Mouse (Mus musculus): ENCODE measurements around the gene 4930404H24Rik. TPM values are rescaled to one million over a fixed set of nuclear protein-coding genes. Genes with fewer than 3 reads are reported as not detected.

The 4930404H24Rik gene
- polyA plus RNA-seq, 1 experiment, result not detected

DNA sequence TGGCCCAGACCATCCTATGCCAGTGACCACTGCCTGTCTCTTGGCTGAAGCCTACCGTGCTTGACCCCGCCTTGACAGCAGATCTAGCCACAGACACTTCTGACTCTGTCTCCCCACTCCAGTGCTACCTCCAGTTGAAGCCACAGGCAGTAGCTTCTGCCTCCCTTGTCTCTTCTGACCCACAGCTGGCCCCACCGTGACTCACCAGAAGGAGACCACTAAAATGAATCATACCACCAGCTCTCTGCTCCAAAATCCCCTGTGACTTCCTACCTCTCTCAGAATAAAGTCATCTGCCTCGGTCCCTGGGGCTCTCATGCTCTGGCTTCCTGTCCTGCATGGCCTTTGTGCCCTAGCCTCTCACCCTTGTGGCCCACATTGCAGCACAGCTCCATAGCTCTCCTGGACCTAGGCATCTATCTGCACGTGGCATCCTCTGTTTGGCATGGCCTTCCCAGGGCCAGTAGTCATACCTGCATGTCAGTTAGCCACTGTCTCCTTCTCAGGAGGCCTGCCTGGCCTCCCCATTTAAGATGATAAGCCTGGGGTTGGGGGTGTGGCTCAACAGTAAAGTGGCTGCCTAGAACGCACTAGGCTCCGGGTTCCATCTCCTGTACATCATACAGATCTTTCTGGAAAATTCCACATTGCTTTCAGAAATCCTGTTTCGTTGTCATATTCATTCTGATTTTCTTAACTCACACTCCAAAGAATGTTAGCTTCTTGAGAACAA lies 50.5 kb downstream of the 4930404H24Rik start:
- H3K4me3 ChIP-seq (replicated peaks; ENCODE audit: control insufficient read depth, low read depth, low read length), result no peak overlapping the region
- H3K4me1 ChIP-seq (ENCODE audit: control insufficient read depth, insufficient read depth, low read length), result peaks cover 11% of the 10 kb centered on the region
- WGBS, result 43% methylated on average over 8 of the region's 8 CpGs
- TF ChIP-seq POLR2A (IDR thresholded peaks at IDR 0.05; ENCODE audit: borderline replicate concordance, control insufficient read depth, low read depth, low read length), result no peak
- no peak for TF ChIP-seq CTCF (IDR thresholded peaks at IDR 0.05; ENCODE audit: control insufficient read depth, insufficient read depth, low read length)
- no peak overlapping the region for H3K27ac ChIP-seq (ENCODE audit: control insufficient read depth, insufficient read depth, low read depth, low read length, poor library complexity)

Other genes with a start within 250 kb of the 4930404H24Rik start
- 6.3 and 10.9 TPM in 2 replicates for gene Kif3b, start 201.4 kb upstream of the 4930404H24Rik start, polyA plus RNA-seq (2011; ENCODE audit: insufficient read depth, insufficient read length, low replicate concordance, missing spikeins)
- 35.7 and 56.2 TPM in 2 replicates for gene Asxl1, start 147.0 kb upstream of the 4930404H24Rik start, polyA plus RNA-seq (2011; ENCODE audit: insufficient read depth, insufficient read length, low replicate concordance, missing spikeins)
- 4.0 and 7.5 TPM in 2 replicates for gene Nol4l, start 37.2 kb downstream of the 4930404H24Rik start, polyA plus RNA-seq (2011; ENCODE audit: insufficient read depth, insufficient read length, low replicate concordance, missing spikeins)
- 16.0 and 22.0 TPM in 2 replicates for gene Commd7, start 140.0 kb downstream of the 4930404H24Rik start, polyA plus RNA-seq (2011; ENCODE audit: insufficient read depth, insufficient read length, low replicate concordance, missing spikeins)
- 2.3 and 4.5 TPM in 2 replicates for gene Dnmt3b, start 156.7 kb downstream of the 4930404H24Rik start, polyA plus RNA-seq (2011; ENCODE audit: insufficient read depth, insufficient read length, low replicate concordance, missing spikeins)
- gene Dnmt3c, start 203.9 kb downstream of the 4930404H24Rik start, polyA plus RNA-seq (2011; ENCODE audit: insufficient read depth, insufficient read length, low replicate concordance, missing spikeins), result not detected in 2 replicates
- 28.0 and 32.4 TPM in 2 replicates for gene Mapre1, start 248.5 kb downstream of the 4930404H24Rik start, polyA plus RNA-seq (2011; ENCODE audit: insufficient read depth, insufficient read length, low replicate concordance, missing spikeins)